Mouse (Mus musculus): ENCODE measurements around the gene Col5a3. TPM values are rescaled to one million over a fixed set of nuclear protein-coding genes. Genes with fewer than 3 reads are reported as not detected.
A peak's percentile ranks its signal among the peaks of the same experiment; 100 is the strongest.
"Not testable (repeated sequence)": the region's sequence is repeated elsewhere in the genome, so short reads cannot be mapped to it uniquely, and the experiment has no call there.

Col5a3 gene
- total RNA-seq (2022) = 1 to 10 TPM; 2.8 to 8.0 (median 6.7) TPM

GRCm38 (mm10) chr9:20814521-20815272, at the start of gene Col5a3:
Gene Col5a3 (minus strand): TSS chr9:20815067.
- peak; percentile 73 to 82 for DNase-seq (ENCODE audit: low spot score in 2 of 2)

- DNase-seq (ENCODE audit: low spot score in 2 of 2) = no peak
Observed at GRCm38 (mm10) chr9:20862225-20862624, 47.4 kb upstream of the Col5a3 start.

GRCm38 (mm10) chr9:20861821-20862220, 47.0 kb upstream of the Col5a3 start:
- DNase-seq (ENCODE audit: low spot score in 2 of 2) = no peak

- DNase-seq (ENCODE audit: low spot score in 2 of 2) = no peak
Observed at GRCm38 (mm10) chr9:20859926-20860325, 45.1 kb upstream of the Col5a3 start.

GRCm38 (mm10) chr9:20857131-20857530, 42.3 kb upstream of the Col5a3 start:
- DNase-seq (ENCODE audit: low spot score in 2 of 2) = no peak

GRCm38 (mm10) chr9:20850179-20850578, 35.3 kb upstream of the Col5a3 start:
- DNase-seq (ENCODE audit: low spot score in 2 of 2) = no peak

- DNase-seq (ENCODE audit: low spot score in 2 of 2) = no peak
Observed at GRCm38 (mm10) chr9:20842670-20843069, 27.8 kb upstream of the Col5a3 start.

- DNase-seq (ENCODE audit: low spot score in 2 of 2) = no peak
Observed at GRCm38 (mm10) chr9:20842211-20842610, 27.3 kb upstream of the Col5a3 start.

GRCm38 (mm10) chr9:20838931-20839330, 24.1 kb upstream of the Col5a3 start:
- DNase-seq (ENCODE audit: low spot score in 2 of 2) = no peak

- no peak for DNase-seq (ENCODE audit: low spot score in 2 of 2)
Observed at GRCm38 (mm10) chr9:20837184-20837947, 22.5 kb upstream of the Col5a3 start.

GRCm38 (mm10) chr9:20835431-20835954, 20.6 kb upstream of the Col5a3 start:
- DNase-seq (ENCODE audit: low spot score in 2 of 2) = not testable (repeated sequence)

GRCm38 (mm10) chr9:20834881-20835280, 20.0 kb upstream of the Col5a3 start:
- no peak for DNase-seq (ENCODE audit: low spot score in 2 of 2)

- peak; percentile 96 to 98 for DNase-seq (ENCODE audit: low spot score in 2 of 2)
Observed at GRCm38 (mm10) chr9:20830901-20831643, 16.2 kb upstream of the Col5a3 start.

- no peak for DNase-seq (ENCODE audit: low spot score in 2 of 2)
Observed at GRCm38 (mm10) chr9:20828127-20828526, 13.3 kb upstream of the Col5a3 start.

GRCm38 (mm10) chr9:20825781-20826180, 10.9 kb upstream of the Col5a3 start:
- no peak for DNase-seq (ENCODE audit: low spot score in 2 of 2)

GRCm38 (mm10) chr9:20822821-20823220, 8.0 kb upstream of the Col5a3 start:
- no peak for DNase-seq (ENCODE audit: low spot score in 2 of 2)

GRCm38 (mm10) chr9:20820001-20820400, 5.1 kb upstream of the Col5a3 start:
- DNase-seq (ENCODE audit: low spot score in 2 of 2) = no peak

GRCm38 (mm10) chr9:20818236-20818635, 3.4 kb upstream of the Col5a3 start, which contains the start of gene Rdh8:
Gene Rdh8 (plus strand): TSS chr9:20818503.
- DNase-seq (ENCODE audit: low spot score in 2 of 2) = peak in 1 of 2 experiments; percentile 15

GRCm38 (mm10) chr9:20812537-20813271, 2.2 kb downstream of the Col5a3 start:
- DNase-seq (ENCODE audit: low spot score in 2 of 2) = peak; percentile 34 to 36

- no peak for DNase-seq (ENCODE audit: low spot score in 2 of 2)
Observed at GRCm38 (mm10) chr9:20810773-20811172, 4.1 kb downstream of the Col5a3 start.

GRCm38 (mm10) chr9:20810271-20810670, 4.6 kb downstream of the Col5a3 start:
- DNase-seq (ENCODE audit: low spot score in 2 of 2) = peak in 1 of 2 experiments; percentile 22

Data from gastrocnemius, adult 8-10 months (tissue).